Mouse (Mus musculus): ENCODE data around the gene Morf4l1. TPM values are rescaled to one million over a fixed set of nuclear protein-coding genes. Genes with fewer than 3 reads are reported as not detected.
"Not testable (repeated sequence)": the region's sequence is repeated elsewhere in the genome, so short reads cannot be mapped to it uniquely, and the experiment has no call there.

Morf4l1 gene
- polyA plus RNA-seq, 1 experiment from 2014 or later, result 490 TPM

GRCm38 (mm10) chr9:90047937-90048627 is 66.5 kb downstream of the Morf4l1 start:
- no peak for ATAC-seq (ENCODE audit: insufficient number of reproducible peaks, insufficient read depth, low FRiP score, low read depth)
- 47% methylated on average over 5 of the region's 5 CpGs for WGBS
- H3K27ac ChIP-seq (ENCODE audit: low read length), result no peak overlapping the region

GRCm38 (mm10) chr9:90045191-90045590 is 69.4 kb downstream of the Morf4l1 start:
- no peak overlapping the region for H3K27ac ChIP-seq (ENCODE audit: low read length)
- no peaks in the 10 kb centered on the region for H3K4me1 ChIP-seq (ENCODE audit: control insufficient read depth, insufficient read depth, low read length)
- 76% methylated on average over 7 of the region's 7 CpGs for WGBS
- H3K36me3 ChIP-seq (ENCODE audit: control insufficient read depth, insufficient read depth, low read length), result no peaks in the 10 kb centered on the region
- H3K27me3 ChIP-seq (ENCODE audit: control insufficient read depth, insufficient read depth, low read length), result no peaks in the 10 kb centered on the region
- ATAC-seq (ENCODE audit: insufficient number of reproducible peaks, insufficient read depth, low FRiP score, low read depth), result no peak
- no peak overlapping the region for H3K4me2 ChIP-seq (replicated peaks; ENCODE audit: low read depth, low read length)
- no peak overlapping the region for H3K4me3 ChIP-seq (ENCODE audit: low read depth, low read length)
- H3K9me3 ChIP-seq (ENCODE audit: control insufficient read depth, low read depth, low read length), result no peaks in the 10 kb centered on the region; the same call in 1 of the 2 replicates
- no peak overlapping the region for H3K9ac ChIP-seq (replicated peaks; ENCODE audit: low read depth, low read length)

More at GRCm38 (mm10) chr9:90047937-90048627, 66.5 kb downstream of the Morf4l1 start:
- no peak overlapping the region for H3K4me2 ChIP-seq (replicated peaks; ENCODE audit: low read depth, low read length)
- H3K36me3 ChIP-seq (ENCODE audit: control insufficient read depth, insufficient read depth, low read length), result no peaks in the 10 kb centered on the region
- H3K9me3 ChIP-seq (ENCODE audit: control insufficient read depth, low read depth, low read length), result no peaks in the 10 kb centered on the region; the same call in 1 of the 2 replicates
- H3K4me3 ChIP-seq (ENCODE audit: low read depth, low read length), result no peak overlapping the region
- no peaks in the 10 kb centered on the region for H3K27me3 ChIP-seq (ENCODE audit: control insufficient read depth, insufficient read depth, low read length)
- no peaks in the 10 kb centered on the region for H3K4me1 ChIP-seq (ENCODE audit: control insufficient read depth, insufficient read depth, low read length)
- no peak overlapping the region for H3K9ac ChIP-seq (replicated peaks; ENCODE audit: low read depth, low read length)

DNA sequence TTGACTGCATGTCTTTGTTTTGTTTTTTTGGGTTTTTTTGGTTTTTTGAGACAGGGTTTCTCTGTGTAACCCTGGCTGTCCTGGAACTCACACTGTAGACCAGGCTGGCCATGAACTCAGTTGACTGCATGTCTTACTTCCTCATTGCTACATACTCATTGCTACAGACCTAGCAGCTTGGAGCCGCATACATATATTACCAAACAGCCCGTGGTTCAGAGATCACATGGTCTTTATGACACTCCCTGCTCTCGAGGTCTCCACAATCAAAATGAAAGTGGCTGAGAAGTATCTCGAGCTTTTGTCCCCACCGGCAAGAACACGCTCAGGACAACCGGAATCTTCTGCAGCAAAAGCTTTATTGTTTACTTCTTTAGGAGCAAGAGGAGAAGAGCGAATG is 71.7 kb downstream of the Morf4l1 start:
- WGBS, result 95% methylated on average over 8 of the region's 8 CpGs
- H3K4me1 ChIP-seq (ENCODE audit: control insufficient read depth, insufficient read depth, low read length); H3K4me2 ChIP-seq (replicated peaks; ENCODE audit: low read depth, low read length); H3K36me3 ChIP-seq (ENCODE audit: control insufficient read depth, insufficient read depth, low read length); ATAC-seq (ENCODE audit: insufficient number of reproducible peaks, insufficient read depth, low FRiP score, low read depth); H3K9ac ChIP-seq (replicated peaks; ENCODE audit: low read depth, low read length); H3K27me3 ChIP-seq (ENCODE audit: control insufficient read depth, insufficient read depth, low read length); H3K4me3 ChIP-seq (ENCODE audit: low read depth, low read length); H3K9me3 ChIP-seq (ENCODE audit: control insufficient read depth, low read depth, low read length); H3K27ac ChIP-seq (ENCODE audit: low read length): not testable (repeated sequence)

Other genes starting within 250 kb of the Morf4l1 start
- 0.46 and 0.59 TPM in 2 replicates for gene Rasgrf1, start 204.9 kb downstream of the Morf4l1 start, polyA plus RNA-seq (2014; fragmentation: Nextera tagmentation; extraction: Ambion mirVana)
- gene Ctsh, start 60.6 kb downstream of the Morf4l1 start, polyA plus RNA-seq (2014; fragmentation: Nextera tagmentation; extraction: Ambion mirVana), result 46.0 and 51.5 TPM in 2 replicates
- gene Adamts7, start 48.3 kb upstream of the Morf4l1 start, polyA plus RNA-seq (2014; fragmentation: Nextera tagmentation; extraction: Ambion mirVana), result 17.9 and 20.1 TPM in 2 replicates
- gene Tbc1d2b, start 156.0 kb upstream of the Morf4l1 start, polyA plus RNA-seq (2014; fragmentation: Nextera tagmentation; extraction: Ambion mirVana), result 20.9 and 23.3 TPM in 2 replicates

All from stomach, embryonic 14.5 days (tissue).